Mouse (Mus musculus): ENCODE results near the gene Srcap.

DNA sequence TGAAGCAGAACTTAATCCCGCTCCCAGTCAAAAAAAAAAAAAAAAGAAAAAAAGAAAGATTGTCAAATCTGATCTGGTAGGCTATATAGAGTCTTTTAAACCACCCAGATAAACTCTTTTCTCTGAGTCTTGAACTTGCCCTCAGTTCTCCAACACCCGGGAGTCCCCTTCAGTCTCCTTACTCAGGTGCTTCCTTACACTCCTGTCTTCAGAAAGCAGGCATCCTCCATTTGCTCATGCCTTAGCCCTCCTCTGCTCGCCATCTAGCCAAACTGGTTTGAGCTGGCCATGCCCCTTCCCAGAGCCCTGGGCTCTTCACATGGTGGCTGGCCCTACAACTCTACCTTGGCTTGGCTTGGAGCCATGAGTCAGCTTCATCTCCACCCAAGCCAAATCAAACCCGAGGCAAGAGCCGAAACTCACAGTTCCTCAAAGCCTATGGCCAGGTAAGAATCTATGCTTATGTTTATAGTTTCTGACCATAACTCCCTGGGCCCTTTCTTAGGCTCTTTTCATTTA, 49.6 kb downstream of the Srcap start, which contains the start of gene Tmem265:
- TF ChIP-seq POLR2A (IDR thresholded peaks at IDR 0.05; ENCODE audit: low read depth, low read length) (no peak), CTCF (conservative IDR thresholded peaks at IDR 0.05; ENCODE audit: insufficient read depth, insufficient read length, low read depth, low read length) (no peak)
